Mouse (Mus musculus) cortical plate, adult 2 months (tissue): Measurements from ENCODE around the gene Tmeff2.

Experiments
- CTCF ChIP-seq: fragments of 200-500 bp; IDR thresholded peaks from 2 replicates; pipeline ENCODE4 v1.5.1; 2011; ENCODE audit warnings: mild to moderate bottlenecking, control low read depth, low read length; ENCODE audit not compliant: insufficient read depth; ENCODE audit errors: extremely low read depth
- POLR2A ChIP-seq: fragments of 200-500 bp; IDR thresholded peaks from 2 replicates; pipeline ENCODE4 v1.6.1; 2011; ENCODE audit warnings: mild to moderate bottlenecking, low read length, control low read depth; ENCODE audit not compliant: insufficient read depth; ENCODE audit errors: extremely low read depth

- TF ChIP-seq POLR2A (no peak), CTCF (no peak)
These were observed 58.4 kb downstream of the Tmeff2 start for GRCm38 (mm10) chr1:50958844-50959243.
